13 mouse cellular contexts compared by ENCODE assay signal in the genomic region with DNA sequence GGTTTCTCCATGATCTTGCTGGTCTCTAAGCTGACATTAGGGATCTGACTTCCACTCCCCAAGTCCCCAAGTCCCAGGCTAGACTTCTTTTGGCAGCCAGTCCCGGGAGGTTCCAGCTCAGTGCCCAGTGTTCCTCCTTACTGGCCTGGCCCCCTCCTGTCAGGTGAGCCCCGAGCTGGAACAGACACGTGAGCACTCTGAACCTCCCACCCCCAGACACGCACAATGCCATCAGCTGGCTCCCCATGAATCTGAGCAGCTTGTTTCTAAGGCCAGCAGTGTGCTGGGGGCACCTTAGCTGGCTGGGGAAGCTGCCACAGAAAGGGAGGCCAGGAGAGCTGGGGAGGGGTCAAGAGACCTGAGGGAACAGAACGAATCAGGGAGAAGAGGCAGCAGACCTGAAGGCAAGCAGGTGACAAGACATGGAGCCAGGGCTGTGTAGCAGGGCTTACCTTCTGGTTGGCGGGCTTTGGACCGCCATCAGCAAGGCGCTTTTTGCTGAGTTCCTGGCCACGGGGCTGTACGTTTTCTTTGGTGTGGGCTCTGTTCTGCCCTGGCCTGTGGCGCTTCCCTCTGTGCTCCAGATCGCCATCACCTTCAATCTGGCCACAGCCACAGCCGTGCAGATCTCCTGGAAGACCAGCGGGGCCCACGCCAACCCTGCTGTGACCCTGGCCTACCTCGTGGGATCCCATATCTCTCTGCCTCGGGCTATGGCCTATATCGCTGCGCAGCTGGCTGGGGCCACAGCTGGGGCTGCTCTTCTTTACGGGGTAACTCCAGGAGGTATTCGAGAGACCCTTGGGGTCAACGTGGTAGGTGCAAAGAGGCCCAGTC. TPM values are rescaled to one million over a fixed set of nuclear protein-coding genes. Genes with fewer than 3 reads are reported as not detected.
DNase-seq lines count a peak whose midpoint lies in the region; ATAC-seq lines count a peak whose summit lies in the region.
"Had no signal": no experiment of that assay in that cellular context is flagged by ENCODE, and none has a peak within 500 bp of the region (broad histone marks: within the 10 kb centered on the region; RNA-seq: fewer than 3 reads in every experiment).

Gene Aqp6, plus strand, starts transcription at position 415 of the 837 bp plus-strand sequence.

- H3K9ac ChIP-seq in neural tube, embryonic 11.5 days (ENCODE audit: low read length): peak within 1 kb of the TSS; percentile 19; the same call in 1 of the 2 replicates
- H3K9ac ChIP-seq in hindbrain, embryonic 13.5 days: peak within 1 kb of the TSS; percentile 58

- H3K27ac ChIP-seq in neural tube, embryonic 11.5 days (ENCODE audit: low read depth, low read length): peak within 1 kb of the TSS; percentile 51; the same call in 1 of the 2 replicates
- peak within 1 kb of the TSS; percentile 86 for H3K27ac ChIP-seq in hindbrain, embryonic 13.5 days

- DNase-seq in cerebellum, adult 9-10 months: no peak
- DNase-seq in neural tube, embryonic 11.5 days (ENCODE audit: low spot score): no peak
- DNase-seq in neural tube, embryonic 10.5 days (ENCODE audit: extremely low spot score, low spot score): no peak
- no peak for DNase-seq in urinary bladder, postnatal 10 days (ENCODE audit: low spot score)
- DNase-seq in yolk sac, embryonic 10.5 days (ENCODE audit: low spot score): no peak
- DNase-seq: adrenal gland, postnatal 36 days; heart, postnatal 10 days; kidney, adult 9 months had no signal

- WGBS in neural tube, embryonic 11.5 days: 57% methylated on average over 22 of the region's 22 CpGs
- WGBS in hindbrain, embryonic 13.5 days: 50% methylated on average over 22 of the region's 22 CpGs

- peak; percentile 28; the same call in 1 of the 2 replicates for ATAC-seq in cerebellum, adult (ENCODE audit: insufficient number of reproducible peaks, low FRiP score, low TSS enrichment)
- no peak for ATAC-seq in neural tube, embryonic 11.5 days (ENCODE audit: insufficient read depth, low FRiP score, low TSS enrichment)
- ATAC-seq in hindbrain, embryonic 13.5 days (ENCODE audit: low FRiP score): no peak
- ATAC-seq in frontal cortex, adult (ENCODE audit: low TSS enrichment): no peak

- no peaks in the 10 kb centered on the region for H3K9me3 ChIP-seq in neural tube, embryonic 11.5 days (ENCODE audit: control insufficient read depth, low read length)
- no peaks in the 10 kb centered on the region for H3K9me3 ChIP-seq in hindbrain, embryonic 13.5 days

- H3K4me3 ChIP-seq in neural tube, embryonic 11.5 days (ENCODE audit: low read depth, low read length): no peak within 1 kb of the TSS
- 0 out of 2 replicates have a peak within 1 kb of the TSS, but pooled peaks have one; percentile 3 for H3K4me3 ChIP-seq in hindbrain, embryonic 13.5 days

- H3K36me3 ChIP-seq in neural tube, embryonic 11.5 days (ENCODE audit: control insufficient read depth, insufficient read depth, low read length): no peaks in the 10 kb centered on the region
- H3K36me3 ChIP-seq in hindbrain, embryonic 13.5 days: no peaks in the 10 kb centered on the region

- H3K4me1 ChIP-seq in neural tube, embryonic 11.5 days (ENCODE audit: control insufficient read depth, insufficient read depth, low read length): peaks cover 13% of the 10 kb centered on the region
- peaks cover 77% of the 10 kb centered on the region for H3K4me1 ChIP-seq in hindbrain, embryonic 13.5 days (replicated peaks)

- no peak within 1 kb of the TSS for H3K4me2 ChIP-seq in neural tube, embryonic 11.5 days (ENCODE audit: low read depth)
- peak within 1 kb of the TSS; percentile 26 for H3K4me2 ChIP-seq in hindbrain, embryonic 13.5 days

- no peaks in the 10 kb centered on the region for H3K27me3 ChIP-seq in neural tube, embryonic 11.5 days (ENCODE audit: control insufficient read depth, insufficient read depth, low read length)
- H3K27me3 ChIP-seq in hindbrain, embryonic 13.5 days: 0 out of 2 replicates have a peak, but pooled peaks cover 19% of the 10 kb centered on the region

RNA-seq across cellular contexts. Expression of gene Aqp6, which starts in this region (rescaled TPM):
- 0.64 and 0.66 TPM in 2 replicates for polyA plus RNA-seq in neural tube, embryonic 11.5 days (2014; fragmentation: Nextera tagmentation; extraction: Ambion mirVana)
- 2.6 and 3.2 TPM in 2 replicates for polyA plus RNA-seq in hindbrain, embryonic 13.5 days (2015; fragmentation: Nextera tagmentation; extraction: Ambion mirVana)
- polyA plus RNA-seq: liver, embryonic 16.5 days; stomach, embryonic 16.5 days had no signal
